Mouse (Mus musculus): ENCODE results near the gene Olfr992. TPM values are rescaled to one million over a fixed set of nuclear protein-coding genes. Genes with fewer than 3 reads are reported as not detected.

Olfr992 gene
- polyA plus RNA-seq (2012; rRNA removed), result not detected in 2 replicates

DNA sequence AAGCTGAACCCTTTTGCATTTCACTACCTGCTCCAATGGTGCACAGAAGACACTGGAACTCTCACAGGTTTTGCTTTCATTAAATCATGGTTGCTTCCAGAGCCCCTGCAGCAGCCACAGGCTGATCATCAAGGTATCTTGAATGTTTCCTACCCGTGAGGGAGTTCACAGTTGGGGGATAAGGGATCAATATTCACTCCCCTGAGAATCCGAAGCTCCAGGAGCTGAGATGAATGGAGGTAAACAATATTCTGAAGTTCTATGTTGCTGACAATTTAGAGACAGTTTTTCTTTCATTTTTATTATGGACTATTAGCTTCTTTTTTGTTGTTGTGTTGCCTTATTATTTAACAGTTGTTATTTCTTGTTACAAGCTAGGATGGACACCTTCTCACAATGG lies at the start of gene Olfr992:
TSS of gene Olfr992 (minus strand) at position 101 of the 400 bp plus-strand sequence.

DNA sequence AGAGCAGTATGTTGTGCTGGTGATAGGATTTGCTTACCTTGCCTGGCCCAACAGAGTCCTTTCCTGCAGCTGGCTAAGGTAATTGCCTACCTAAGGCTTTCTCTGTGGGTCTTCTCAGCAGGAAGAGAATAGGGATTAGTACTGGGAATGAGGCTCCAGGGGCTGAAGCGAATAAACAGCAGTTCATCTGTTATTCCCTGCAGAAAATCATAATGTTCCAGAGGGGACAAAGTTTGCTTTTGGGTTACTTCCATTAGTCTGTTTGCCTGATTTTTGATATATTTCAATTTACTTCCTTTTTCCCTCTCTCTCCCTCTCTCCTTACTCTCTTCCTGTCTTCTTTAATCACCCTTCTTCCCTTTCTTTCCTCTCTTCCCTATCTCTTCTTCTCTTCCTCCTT lies 34.3 kb upstream of the Olfr992 start, which contains the start of gene Olfr995:
TSS of gene Olfr995 (minus strand) at position 101 of the 400 bp plus-strand sequence.

DNA sequence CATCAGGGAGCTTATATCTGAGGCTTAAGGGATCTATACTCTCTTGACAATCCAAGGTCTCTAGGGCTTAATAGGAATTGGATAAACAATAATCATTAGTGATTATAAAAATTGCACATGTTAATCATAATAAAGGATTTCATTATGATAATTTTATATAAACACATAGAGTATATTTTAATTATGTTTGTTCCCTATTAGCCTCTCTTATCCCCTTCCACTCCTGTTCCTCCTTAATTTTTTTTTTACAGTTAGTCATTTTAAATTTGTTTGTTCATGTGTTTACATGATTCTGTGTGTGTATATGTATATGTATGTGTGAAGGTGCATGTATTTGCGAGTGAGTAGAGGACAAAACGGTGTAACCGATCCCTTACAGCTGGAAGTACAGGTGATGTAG lies 27.1 kb upstream of the Olfr992 start, which contains the start of gene Olfr994:
TSS of gene Olfr994 (minus strand) at position 101 of the 400 bp plus-strand sequence.

DNA sequence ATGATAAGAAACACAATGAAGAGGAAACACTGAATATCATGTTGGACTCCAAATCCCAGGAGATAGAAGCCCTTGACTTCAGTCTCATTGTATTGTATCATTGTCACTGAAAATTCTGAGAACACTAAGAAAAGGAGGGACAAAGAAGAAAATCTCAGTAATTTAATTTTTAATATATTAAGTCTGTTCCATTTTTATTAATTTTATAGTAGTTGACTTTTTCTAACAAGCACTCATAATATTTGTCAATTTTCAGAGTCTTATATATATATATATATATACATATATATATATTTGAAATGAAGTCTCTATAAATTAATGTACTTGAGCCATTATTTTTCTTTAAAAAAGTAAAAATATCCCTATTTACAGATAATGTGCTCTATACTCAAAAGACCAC lies 5.5 kb upstream of the Olfr992 start, which contains the start of gene Olfr993:
TSS of gene Olfr993 (minus strand) at position 101 of the 400 bp plus-strand sequence.

DNA sequence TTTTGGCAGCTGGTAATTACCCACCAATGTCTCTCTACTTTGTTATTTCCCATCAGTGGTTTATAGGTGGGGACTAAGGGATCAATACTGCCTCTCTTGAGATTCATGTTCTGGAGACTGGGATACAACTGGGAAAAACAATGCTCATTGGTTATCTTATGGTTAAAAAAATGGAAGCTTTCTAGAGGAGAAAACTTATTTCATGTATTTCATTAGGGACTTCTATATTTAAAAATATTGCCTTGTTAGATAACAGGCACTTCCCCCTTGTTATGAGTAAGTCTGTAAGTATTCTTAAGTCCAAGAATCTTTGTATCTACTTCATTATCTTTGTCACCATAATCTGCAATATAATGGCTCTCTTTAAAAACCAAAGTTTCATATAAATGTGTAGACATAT lies 46.1 kb downstream of the Olfr992 start, which contains the start of gene Olfr988:
TSS of gene Olfr988 (minus strand) at position 101 of the 400 bp plus-strand sequence.

Other genes with a start within 250 kb of the Olfr992 start
- 30.6 and 31.7 TPM in 2 replicates for gene Lrrc55, start 212.3 kb downstream of the Olfr992 start, polyA plus RNA-seq (2012; rRNA removed)
- gene Olfr987, start 70.2 kb downstream of the Olfr992 start, polyA plus RNA-seq (2012; rRNA removed), result not detected in 2 replicates
- not detected in 2 replicates for gene Olfr988, start 46.2 kb downstream of the Olfr992 start, polyA plus RNA-seq (2012; rRNA removed)
- gene Olfr993, start 5.4 kb upstream of the Olfr992 start, polyA plus RNA-seq (2012; rRNA removed), result not detected in 2 replicates
- gene Olfr994, start 27.0 kb upstream of the Olfr992 start, polyA plus RNA-seq (2012; rRNA removed), result not detected in 2 replicates
- gene Olfr995, start 34.2 kb upstream of the Olfr992 start, polyA plus RNA-seq (2012; rRNA removed), result not detected in 2 replicates
- 0.12 and 0.29 TPM in 2 replicates for gene 4833423E24Rik, start 109.6 kb upstream of the Olfr992 start, polyA plus RNA-seq (2012; rRNA removed)
- not detected in 2 replicates for gene Olfr996, start 169.7 kb upstream of the Olfr992 start, polyA plus RNA-seq (2012; rRNA removed)
- not detected in 2 replicates for gene Olfr998, start 179.5 kb upstream of the Olfr992 start, polyA plus RNA-seq (2012; rRNA removed)
- not detected in 2 replicates for gene Olfr1000, start 202.4 kb upstream of the Olfr992 start, polyA plus RNA-seq (2012; rRNA removed)
- gene Olfr1002, start 241.2 kb upstream of the Olfr992 start, polyA plus RNA-seq (2012; rRNA removed), result not detected in 2 replicates

Data from central nervous system, embryonic 18 days (tissue).